Mouse (Mus musculus) urinary bladder, postnatal 25 days (tissue): ENCODE measurements around the gene Sobp.

Source experiments
- DNase-seq: peaks from one replicate; pipeline ENCODE4 v3.0.0; 2022; ENCODE audit warnings: low spot score

The Sobp gene

GRCm38 (mm10) chr10:43158917-43159316 lies 15.4 kb downstream of the Sobp start:
- DNase-seq: no peak

GRCm38 (mm10) chr10:43155046-43155560 lies 19.2 kb downstream of the Sobp start:
- peak; percentile 27 for DNase-seq

GRCm38 (mm10) chr10:43152643-43153042 lies 21.7 kb downstream of the Sobp start:
- no peak for DNase-seq

DNA sequence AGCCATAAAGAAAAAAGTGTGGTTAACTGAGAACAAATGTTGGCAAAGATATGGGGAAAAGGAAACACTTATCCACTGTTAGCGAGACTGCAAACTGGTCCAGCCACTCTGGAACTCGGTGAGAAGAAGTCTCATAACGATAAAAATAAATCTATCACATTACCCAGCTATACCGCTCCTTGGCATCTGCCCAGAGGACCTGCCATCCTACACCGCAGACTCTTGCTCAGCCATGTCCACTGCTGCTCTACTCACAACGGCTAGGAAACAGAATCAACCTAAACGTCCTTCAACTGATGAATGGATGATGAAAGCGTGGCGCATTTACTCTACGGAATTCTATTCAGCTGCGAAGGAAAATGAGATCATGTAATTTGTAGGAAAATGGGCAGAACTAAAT lies 25.9 kb downstream of the Sobp start:
- DNase-seq: no peak

DNA sequence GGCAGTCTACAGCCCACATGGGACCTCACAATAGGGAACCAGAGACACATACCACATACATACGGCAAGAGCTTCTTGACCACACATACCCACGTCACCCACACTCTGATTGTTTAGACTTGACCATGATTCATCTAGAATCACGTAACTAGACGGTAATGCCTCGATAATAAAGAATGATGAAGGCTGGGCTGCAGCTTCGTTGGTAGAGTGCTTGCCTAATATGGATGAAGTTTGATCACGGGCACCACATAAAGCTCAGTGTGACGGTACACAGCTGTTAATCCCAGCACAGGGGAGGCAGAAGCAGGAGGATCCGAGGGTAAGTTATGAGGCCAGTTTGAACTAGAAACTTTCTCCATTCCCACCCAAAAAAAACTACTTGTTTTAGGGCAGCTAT lies 31.2 kb downstream of the Sobp start:
- DNase-seq: no peak

DNA sequence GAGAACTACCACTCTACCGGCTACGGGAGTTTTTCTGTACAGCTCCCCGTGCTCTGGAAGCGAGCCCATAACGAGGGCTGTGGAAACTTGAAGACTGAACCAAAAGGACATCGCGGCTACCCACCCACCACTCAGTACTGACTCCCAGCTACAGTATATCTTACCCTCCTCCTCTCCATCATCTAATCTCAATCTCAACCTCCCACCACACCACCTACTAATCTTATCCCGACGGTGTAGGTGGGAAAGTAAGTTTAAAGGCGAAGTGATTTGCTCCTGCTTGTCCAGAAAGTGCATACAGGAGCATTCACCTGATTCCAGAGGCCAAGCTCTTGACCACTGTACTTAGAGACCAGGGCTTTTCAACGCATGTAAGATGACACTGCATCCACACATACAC lies 40.3 kb downstream of the Sobp start:
- no peak for DNase-seq

DNA sequence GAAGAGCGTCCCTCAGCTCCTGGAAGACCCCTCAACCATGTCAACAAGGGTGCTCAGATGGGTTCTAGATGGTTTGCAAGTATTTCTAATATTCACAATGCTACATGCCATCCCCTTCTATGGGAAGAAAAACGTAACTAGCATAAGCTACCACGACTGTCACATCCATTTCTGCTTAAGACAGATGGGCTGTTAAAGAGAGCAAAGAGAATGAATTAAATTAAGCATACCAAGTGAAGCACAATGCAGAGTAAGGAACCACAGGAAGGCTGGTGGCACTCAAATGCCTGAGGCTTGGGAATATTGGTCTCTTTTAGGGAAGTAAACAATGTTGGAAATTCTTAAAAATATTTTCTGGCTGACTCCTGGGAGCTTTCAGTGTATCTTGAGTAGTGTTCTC lies 45.6 kb downstream of the Sobp start:
- DNase-seq: no peak

GRCm38 (mm10) chr10:43124561-43124960 lies 49.8 kb downstream of the Sobp start:
- DNase-seq: no peak

- DNase-seq: no peak
Measured at GRCm38 (mm10) chr10:43124156-43124555, 50.2 kb downstream of the Sobp start.

DNA sequence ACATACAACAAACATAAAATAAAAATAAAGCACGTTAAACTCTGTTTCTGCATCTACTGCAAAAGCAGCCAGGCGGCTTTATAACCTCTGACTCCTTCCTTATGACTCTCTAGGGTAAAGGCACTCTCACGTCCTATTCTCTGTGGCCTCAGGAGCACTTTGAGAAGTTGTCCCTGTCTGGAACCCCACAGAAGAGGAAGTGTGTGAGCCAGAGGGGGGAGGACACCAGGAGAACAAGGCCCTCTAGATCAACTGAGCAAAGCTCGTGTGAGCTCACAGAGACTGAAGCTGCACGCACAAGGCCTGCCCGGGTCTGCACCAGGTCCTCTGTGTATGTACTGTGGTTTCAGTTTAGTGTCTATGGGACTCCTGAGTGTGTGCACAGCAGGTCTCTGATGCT lies 50.9 kb downstream of the Sobp start:
- no peak for DNase-seq

GRCm38 (mm10) chr10:43120688-43121450 lies 53.5 kb downstream of the Sobp start:
- DNase-seq: no peak

DNA sequence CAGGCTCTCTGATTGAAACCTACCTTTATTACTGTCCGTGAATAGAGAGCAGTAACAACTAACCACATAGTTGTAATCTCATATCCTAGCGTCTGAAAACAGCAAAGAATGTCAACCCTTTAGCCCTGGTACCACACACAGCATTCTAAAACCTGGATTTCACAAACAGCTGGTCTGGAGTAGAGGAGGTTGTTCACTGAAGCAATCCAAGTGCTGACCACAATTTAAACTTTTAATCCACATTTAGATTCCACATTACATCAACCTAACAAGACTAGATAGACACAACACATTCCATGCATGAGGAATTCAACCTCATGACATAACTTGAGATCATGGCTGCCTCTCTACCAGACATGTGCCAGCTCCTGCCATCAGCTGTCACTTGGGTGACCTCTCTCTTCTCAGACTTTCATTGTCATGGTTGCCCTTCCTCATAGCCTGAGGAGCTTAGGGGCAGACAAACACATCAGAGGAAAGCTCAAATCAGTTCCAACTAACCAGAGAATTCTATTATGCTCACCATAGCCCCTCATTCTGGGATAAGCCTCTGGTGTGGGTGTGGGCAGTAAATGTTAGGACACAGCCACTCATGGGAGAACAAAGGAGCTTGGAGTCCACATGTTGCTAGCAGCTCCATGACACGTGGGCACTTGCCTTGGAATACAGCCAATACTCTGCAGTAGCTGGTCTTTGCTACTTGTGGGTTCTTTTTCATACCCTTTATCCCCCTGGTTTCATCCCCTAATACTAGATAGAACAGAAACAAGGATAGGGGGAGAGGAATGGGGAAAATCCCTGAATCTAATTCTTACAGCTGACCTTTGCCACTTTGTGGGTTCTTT lies 58.0 kb downstream of the Sobp start:
- no peak for DNase-seq

GRCm38 (mm10) chr10:43112296-43112695 lies 62.0 kb downstream of the Sobp start:
- no peak for DNase-seq

DNA sequence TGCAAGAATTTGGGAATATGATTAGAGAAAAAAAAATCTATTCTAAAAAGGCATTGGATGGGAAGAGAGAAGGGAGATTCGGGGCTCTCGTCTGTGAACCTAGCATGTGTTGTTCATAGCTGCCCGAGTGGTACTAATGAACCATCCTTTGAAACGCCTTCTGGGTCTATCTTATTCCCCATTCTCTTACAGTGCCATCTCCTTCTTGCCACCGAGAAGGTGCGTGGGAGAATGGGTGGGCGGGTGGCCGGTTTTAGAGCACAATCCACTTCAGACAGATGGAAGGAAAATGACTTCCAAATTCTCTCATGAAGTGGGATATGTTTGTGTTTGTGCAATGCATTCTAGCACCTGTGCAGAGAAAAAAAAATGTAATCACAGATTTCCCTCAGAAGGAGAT lies 67.7 kb downstream of the Sobp start:
- DNase-seq: no peak

- no peak for DNase-seq
Measured at GRCm38 (mm10) chr10:43106196-43106595, 68.1 kb downstream of the Sobp start.

- no peak for DNase-seq
Measured at GRCm38 (mm10) chr10:43100513-43100912, 73.8 kb downstream of the Sobp start.

GRCm38 (mm10) chr10:43099229-43099628 lies 75.1 kb downstream of the Sobp start:
- DNase-seq: no peak

DNA sequence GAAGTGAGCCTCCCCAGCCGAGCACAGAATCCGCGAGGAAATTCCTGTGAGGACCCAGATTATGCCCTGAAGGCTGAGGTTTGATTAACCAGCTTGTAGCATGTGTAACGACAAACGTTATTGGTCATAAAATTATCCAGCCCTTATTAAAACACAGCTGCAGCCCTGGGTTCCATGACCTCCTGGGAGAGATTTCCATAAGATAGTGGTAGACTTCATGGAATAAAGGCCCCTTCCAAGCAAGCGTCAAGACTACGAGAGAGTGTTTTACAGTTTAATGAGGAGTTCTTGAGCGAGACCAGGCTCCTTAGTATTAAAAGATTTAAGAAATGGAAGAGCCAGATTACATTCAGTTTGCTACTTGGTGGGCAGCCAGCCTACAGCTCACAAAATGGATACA lies 76.6 kb downstream of the Sobp start:
- no peak for DNase-seq

GRCm38 (mm10) chr10:43096614-43097013 lies 77.7 kb downstream of the Sobp start:
- DNase-seq: no peak

GRCm38 (mm10) chr10:43094537-43094936 lies 79.8 kb downstream of the Sobp start:
- no peak for DNase-seq

DNA sequence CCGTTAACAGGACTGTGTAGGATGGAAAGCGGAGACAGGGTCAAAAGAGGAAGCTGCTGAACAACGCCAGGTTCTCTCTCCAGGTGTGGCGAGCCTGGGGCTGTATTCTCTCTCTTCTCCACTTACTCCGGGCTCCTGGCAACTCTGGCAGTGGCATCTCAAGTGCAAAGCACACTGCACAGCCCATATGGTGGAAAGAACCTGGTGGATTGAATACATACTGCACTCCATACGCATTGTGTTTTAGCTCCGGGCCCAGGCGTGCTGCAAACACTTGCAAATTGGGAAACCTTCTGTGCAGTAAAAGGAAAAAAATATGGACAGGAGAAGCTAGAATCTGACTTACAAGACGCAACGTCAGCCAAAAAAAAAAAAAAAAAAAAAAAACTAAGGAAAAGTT lies 80.9 kb downstream of the Sobp start:
- DNase-seq: no peak

GRCm38 (mm10) chr10:43090040-43090439 lies 84.3 kb downstream of the Sobp start:
- no peak for DNase-seq

DNA sequence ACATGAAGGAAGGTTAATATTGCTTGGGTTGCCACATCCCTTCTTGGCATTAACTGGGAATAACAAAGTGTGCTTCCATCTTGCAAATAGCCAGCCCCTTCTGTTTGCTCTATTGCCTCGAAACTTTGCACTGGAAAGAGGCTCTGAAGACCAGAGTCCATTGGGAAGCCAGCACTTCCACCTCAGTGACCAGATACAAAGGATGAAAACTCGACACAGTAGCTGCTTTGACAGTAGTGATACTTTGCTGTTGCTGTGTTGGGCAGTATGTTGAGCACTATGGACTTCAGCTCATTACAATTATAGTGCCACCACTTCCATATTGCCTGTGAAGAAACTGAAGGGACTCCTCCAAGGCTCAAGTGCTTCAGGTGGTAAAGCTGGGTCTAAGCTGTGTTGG lies 86.9 kb downstream of the Sobp start:
- DNase-seq: no peak
